Mouse (Mus musculus) CH12.LX (cell line): ENCODE data around the gene B9d1. TPM values are rescaled to one million over a fixed set of nuclear protein-coding genes. Genes with fewer than 3 reads are reported as not detected.

Source experiments
- DNase-seq: peaks from one replicate; pipeline ENCODE4 v3.0.0-alpha.2; 2013; ENCODE audit errors: extremely low read depth
- H3K27ac ChIP-seq: 2 replicates; pipeline ENCODE4 v1.5.1; 2012; ENCODE audit warnings: low read depth, mild to moderate bottlenecking, control low read depth, moderate library complexity; ENCODE audit not compliant: insufficient read depth
- H3K27me3 ChIP-seq: replicated peaks from 2 replicates; pipeline ENCODE3; 2012; ENCODE audit warnings: inconsistent platforms
- H3K36me3 ChIP-seq, 2 experiments: replicated peaks in 1 of 2; 2 replicates each; pipeline versions ENCODE3 to v1.6.1; 2012; ENCODE audit warnings: inconsistent platforms in 1 of 2, low read length in 1 of 2, mild to moderate bottlenecking in 1 of 2, mixed read lengths in 1 of 2, moderate library complexity in 1 of 2; ENCODE audit not compliant: control insufficient read depth in 1 of 2, insufficient read depth in 1 of 2
- H3K4me1 ChIP-seq, 2 experiments: 2 replicates each; pipeline ENCODE4 v1.6.1; 2012; ENCODE audit warnings: inconsistent platforms in 1 of 2, moderate library complexity in 1 of 2; ENCODE audit not compliant: insufficient read depth in 2 of 2, control insufficient read depth in 1 of 2
- H3K4me2 ChIP-seq: 2 replicates; pipeline ENCODE4 v1.6.1; 2012; ENCODE audit warnings: low read depth, mild to moderate bottlenecking, control low read depth; ENCODE audit not compliant: poor library complexity, insufficient read depth, severe bottlenecking
- H3K4me3 ChIP-seq, 3 experiments: fragments of 150-350 bp in 1 of 3; sonication (generic) in 1 of 3; replicated peaks in 1 of 3; 2 replicates each; pipeline versions ENCODE3 to v1.5.1; 2011 to 2012; ENCODE audit warnings: low read depth in 2 of 3, low read length in 2 of 3, mild to moderate bottlenecking in 2 of 3, moderate library complexity in 2 of 3, control low read depth in 1 of 3, improper control_type of control experiment in 1 of 3, inconsistent platforms in 1 of 3, mixed read lengths in 1 of 3; ENCODE audit not compliant: poor library complexity in 1 of 3
- H3K79me2 ChIP-seq: replicated peaks from 2 replicates; pipeline ENCODE4 v1.6.1; 2012; ENCODE audit warnings: mild to moderate bottlenecking, moderate library complexity; ENCODE audit not compliant: control insufficient read depth, poor library complexity, insufficient read depth, severe bottlenecking; ENCODE audit errors: extremely low read depth
- H3K9ac ChIP-seq: 2 replicates; pipeline ENCODE4 v1.6.1; 2012; ENCODE audit warnings: low read depth, mild to moderate bottlenecking, control low read depth, moderate library complexity; ENCODE audit not compliant: insufficient read depth
- H3K9me3 ChIP-seq: replicated peaks from 2 replicates; pipeline ENCODE3; 2012; ENCODE audit warnings: low read length, inconsistent platforms, mixed read lengths
- BHLHE40 ChIP-seq: IDR thresholded peaks from 2 replicates; pipeline ENCODE4 v1.6.1; 2011; ENCODE audit warnings: mild to moderate bottlenecking, low read depth, low read length, improper control_type of control experiment
- CHD2 ChIP-seq: IDR thresholded peaks from 2 replicates; pipeline ENCODE4 v1.6.1; 2011; ENCODE audit warnings: low read length, improper control_type of control experiment
- CTCF ChIP-seq, 2 experiments: IDR thresholded peaks in 1 of 2; conservative IDR thresholded peaks in 1 of 2; 2 replicates each; pipeline ENCODE4 v1.5.1; 2011 to 2012; ENCODE audit warnings: low read depth in 2 of 2, low read length in 2 of 2, improper control_type of control experiment in 1 of 2, inconsistent platforms in 1 of 2, mild to moderate bottlenecking in 1 of 2, moderate library complexity in 1 of 2
- E2F4 ChIP-seq: IDR thresholded peaks from 2 replicates; pipeline ENCODE4 v1.6.1; 2011; ENCODE audit warnings: low read depth, low read length, improper control_type of control experiment; ENCODE audit not compliant: insufficient replicate concordance
- ELF1 ChIP-seq: IDR thresholded peaks from 2 replicates; pipeline ENCODE4 v1.6.1; 2014; ENCODE audit warnings: low read depth, mild to moderate bottlenecking, inconsistent platforms, low read length, improper control_type of control experiment
- EP300 ChIP-seq: IDR thresholded peaks from 2 replicates; pipeline ENCODE4 v1.6.1; 2011; ENCODE audit warnings: low read length, improper control_type of control experiment
- GABPA ChIP-seq: IDR thresholded peaks from 2 replicates; pipeline ENCODE4 v1.6.1; 2012; ENCODE audit warnings: low read depth, low read length, improper control_type of control experiment, inconsistent platforms; ENCODE audit not compliant: insufficient replicate concordance
- HCFC1 ChIP-seq: IDR thresholded peaks from 2 replicates; pipeline ENCODE4 v1.6.1; 2012; ENCODE audit warnings: low read depth, mild to moderate bottlenecking, inconsistent platforms, low read length, improper control_type of control experiment
- IRF4 ChIP-seq: IDR thresholded peaks from 2 replicates; pipeline ENCODE4 v1.6.1; 2014; ENCODE audit warnings: low read depth, mild to moderate bottlenecking, inconsistent platforms, low read length, improper control_type of control experiment
- MAFK ChIP-seq: IDR thresholded peaks from 2 replicates; pipeline ENCODE4 v1.6.1; 2011; ENCODE audit warnings: low read length, improper control_type of control experiment; ENCODE audit not compliant: insufficient replicate concordance
- MAX ChIP-seq: IDR thresholded peaks from 2 replicates; pipeline ENCODE4 v1.6.1; 2011; ENCODE audit warnings: low read length, improper control_type of control experiment
- MAZ ChIP-seq: IDR thresholded peaks from 2 replicates; pipeline ENCODE4 v1.6.1; 2012; ENCODE audit warnings: low read depth, mild to moderate bottlenecking, inconsistent platforms, low read length, improper control_type of control experiment, moderate library complexity
- MEF2A ChIP-seq: IDR thresholded peaks from 2 replicates; pipeline ENCODE4 v1.6.1; 2014; ENCODE audit warnings: low read depth, mild to moderate bottlenecking, inconsistent platforms, low read length, improper control_type of control experiment, borderline replicate concordance
- MXI1 ChIP-seq: IDR thresholded peaks from 2 replicates; pipeline ENCODE4 v1.6.1; 2011; ENCODE audit warnings: mild to moderate bottlenecking, low read depth, low read length, improper control_type of control experiment
- MYC ChIP-seq: IDR thresholded peaks from 2 replicates; pipeline ENCODE4 v1.6.1; 2011; ENCODE audit warnings: low read depth, mild to moderate bottlenecking, improper control_type of control experiment, low read length
- NELFE ChIP-seq: IDR thresholded peaks from 2 replicates; pipeline ENCODE4 v1.6.1; 2011; ENCODE audit warnings: low read depth, low read length, improper control_type of control experiment
- NRF1 ChIP-seq: IDR thresholded peaks from 2 replicates; pipeline ENCODE4 v1.6.1; 2014; ENCODE audit warnings: low read depth, mild to moderate bottlenecking, inconsistent platforms, low read length, improper control_type of control experiment, moderate library complexity
- POLR2A ChIP-seq: IDR thresholded peaks from 2 replicates; pipeline ENCODE4 v1.6.1; 2011; ENCODE audit warnings: low read depth, mild to moderate bottlenecking, improper control_type of control experiment, low read length
- RAD21 ChIP-seq: IDR thresholded peaks from 2 replicates; pipeline ENCODE4 v1.6.1; 2011; ENCODE audit warnings: low read depth, mild to moderate bottlenecking, low read length, improper control_type of control experiment, moderate library complexity
- SIN3A ChIP-seq: IDR thresholded peaks from 2 replicates; pipeline ENCODE4 v1.6.1; 2012; ENCODE audit warnings: low read length, improper control_type of control experiment, inconsistent platforms
- TBP ChIP-seq: conservative IDR thresholded peaks from 2 replicates; pipeline ENCODE4 v1.6.1; 2011; ENCODE audit warnings: low read depth, low read length, improper control_type of control experiment
- TCF12 ChIP-seq: IDR thresholded peaks from 2 replicates; pipeline ENCODE4 v1.6.1; 2014; ENCODE audit warnings: low read depth, mild to moderate bottlenecking, inconsistent platforms, low read length, improper control_type of control experiment
- USF2 ChIP-seq: conservative IDR thresholded peaks from 2 replicates; pipeline ENCODE4 v1.6.1; 2011; ENCODE audit warnings: low read depth, low read length, improper control_type of control experiment
- ZC3H11A ChIP-seq: IDR thresholded peaks from 2 replicates; pipeline ENCODE4 v1.6.1; 2012; ENCODE audit warnings: low read depth, mild to moderate bottlenecking, inconsistent platforms, low read length, improper control_type of control experiment
- ZKSCAN1 ChIP-seq: IDR thresholded peaks from 2 replicates; pipeline ENCODE4 v1.6.1; 2012; ENCODE audit warnings: low read depth, inconsistent platforms, low read length, improper control_type of control experiment, borderline replicate concordance
- ZNF384 ChIP-seq: IDR thresholded peaks from 2 replicates; pipeline ENCODE4 v1.6.1; 2012; ENCODE audit warnings: low read depth, low read length, improper control_type of control experiment, inconsistent platforms
- dilution Hi-C: fragments of 300-500 bp; cut with MboI; formaldehyde crosslinking; loops from 2 replicates; pipeline ENCODE4 v1.14.3; 2020; ENCODE audit warnings: low sequenced_read_pairs; ENCODE audit not compliant: extremely low pct_unique_long_range_greater_than_20kb, extremely low pct_ligation_motif_present
- in situ Hi-C: fragments of 300-500 bp; cut with MboI; formaldehyde crosslinking; loops from 3 replicates; pipeline ENCODE4 v1.14.3; 2019; ENCODE audit warnings: low sequenced_read_pairs, low pct_ligation_motif_present, low pct_unique_long_range_greater_than_20kb, mixed read lengths
- polyA plus RNA-seq: library from polyadenylated mRNA; unstranded; fragments of >175 nt; gene quantifications from 2 replicates; pipeline ENCODE4 v1.2.1, GENCODE M21; 2012; ENCODE audit warnings: low read depth; ENCODE audit not compliant: insufficient read length
- total RNA-seq, 2 experiments: library from RNA; depleted of rRNA; stranded (reverse); fragments of 300-350 nt in 1 of 2; fragments of >200 nt in 1 of 2; gene quantifications; 2 replicates each; pipeline ENCODE4 v1.2.3; 2012 to 2014

The B9d1 gene
- total and polyA plus RNA-seq, 3 experiments: 19.2 to 62.9 (median 26.2) TPM

DNA sequence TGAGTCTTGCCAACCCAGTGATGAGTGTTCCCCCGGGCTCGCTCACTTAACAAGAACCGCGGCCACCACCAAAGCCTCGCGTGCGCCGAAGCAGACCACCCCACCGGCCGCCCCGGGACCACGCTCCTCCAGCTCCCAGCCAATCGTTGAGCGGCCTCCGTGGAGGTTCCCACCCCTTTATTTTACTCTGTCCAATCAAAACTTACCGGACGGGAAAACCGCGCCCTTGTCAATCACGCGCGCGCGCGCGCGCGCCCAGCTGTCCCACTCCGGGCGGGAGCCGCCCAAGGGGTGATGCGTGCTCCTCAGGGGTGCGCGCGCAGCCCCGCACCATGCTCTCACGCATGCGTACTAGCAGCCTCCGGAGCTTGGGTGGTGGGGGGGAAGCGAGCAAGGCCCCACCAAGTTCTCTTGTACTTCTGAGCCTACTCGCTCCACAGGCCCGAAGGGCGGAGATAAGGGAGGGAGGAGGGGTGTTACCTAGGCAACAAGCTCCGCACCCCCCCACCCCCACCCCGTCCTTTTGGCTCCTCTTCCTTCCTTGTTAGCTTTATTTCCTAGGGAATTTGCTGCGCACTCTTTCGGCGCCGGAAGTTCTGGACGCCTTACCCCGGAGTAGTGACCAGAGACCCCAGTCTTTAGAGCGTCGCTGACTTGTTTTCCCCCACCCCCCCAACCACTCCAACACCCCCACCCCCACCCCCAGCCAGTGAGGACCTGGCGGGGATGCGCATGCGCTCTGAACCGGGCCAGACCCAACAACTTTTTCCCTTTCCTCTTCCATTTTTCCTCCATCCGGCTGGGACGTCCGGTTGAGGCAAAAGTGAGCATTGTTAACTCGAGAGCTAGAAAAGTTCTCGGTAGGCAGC lies 10.6 kb upstream of the B9d1 start, which contains the start of gene Mapk7:
Gene Mapk7, minus strand, starts transcription at position 278 of the 869 bp plus-strand sequence.
- peaks cover 31 to 35% of the 10 kb centered on the region in 2 experiments for H3K36me3 ChIP-seq
- peak within 1 kb of the TSS; percentile 73 to 92 (median 87) for H3K4me3 ChIP-seq
- in situ Hi-C loops: loop anchor here (5.0 kb wide), 1 partner anchor 47 kb away; no protein-coding TSS in a partner anchor
- peak within 1 kb of the TSS; percentile 89 for H3K9ac ChIP-seq
- TF ChIP-seq MYC (peak; percentile 84; the same call in 1 of the 2 replicates), MAX (peak; percentile 72), MAZ (peak; percentile 97), CTCF (conservative IDR thresholded peaks at IDR 0.05 in 1 of 2, IDR thresholded peaks at IDR 0.05 in 1 of 2; ENCODE audit: low read depth in 2 of 2, low read length in 2 of 2) (no peak), ZKSCAN1 (no peak), MAFK (no peak), MEF2A (0 out of 2 replicates have a peak, but pooled peaks have one; percentile 6), RAD21 (no peak), CHD2 (peak; percentile 92), EP300 (no peak), E2F4 (peak; percentile 96), ZC3H11A (no peak), MXI1 (peak; percentile 87), BHLHE40 (peak; percentile 61), TCF12 (peak; percentile 48; the same call in 1 of the 2 replicates), NRF1 (peak; percentile 93), ZNF384 (no peak), ELF1 (peak; percentile 82), USF2 (no peak), POLR2A (peak; percentile 65), HCFC1 (peak; percentile 61; the same call in 1 of the 2 replicates), NELFE (peak; percentile 62), TBP (0 out of 2 replicates have a peak, but pooled peaks have one; percentile 27), GABPA (no peak), IRF4 (peak; percentile 43; the same call in 1 of the 2 replicates), SIN3A (peak; percentile 86)
- peak within 1 kb of the TSS; percentile 9; the same call in 1 of the 2 replicates for H3K27ac ChIP-seq
- H3K79me2 ChIP-seq: 0 out of 2 replicates have a peak, but pooled peaks cover 2% of the 10 kb centered on the region
- DNase-seq: peak; percentile 99
- peaks cover 10 to 29% of the 10 kb centered on the region in 2 experiments for H3K4me1 ChIP-seq
- peak within 1 kb of the TSS; percentile 81 for H3K4me2 ChIP-seq
- H3K27me3 ChIP-seq: no peaks in the 10 kb centered on the region
- dilution Hi-C loops: no loop called here
- peaks cover 4% of the 10 kb centered on the region for H3K9me3 ChIP-seq
